Mouse (Mus musculus) common myeloid progenitor, adult 5-6 weeks (primary cell): ENCODE data around the gene Mpnd. TPM values are rescaled to one million over a fixed set of nuclear protein-coding genes. Genes with fewer than 3 reads are reported as not detected.

Experiments
- ATAC-seq: replicated peaks from 2 replicates; pipeline ENCODE4 v1.8.0; 2016; ENCODE audit warnings: low read depth, mild to moderate bottlenecking, moderate TSS enrichment, inconsistent platforms; ENCODE audit not compliant: poor library complexity, severe bottlenecking
- total RNA-seq: library from RNA; stranded (forward); fragments of 200-1000, 187-1606 nt; gene quantifications from 2 replicates; pipeline ENCODE4 v1.2.3, GENCODE M21; 2017

The Mpnd gene
- total RNA-seq, 1 experiment from 2014 or later = 70.7 TPM

GRCm38 (mm10) chr17:55976255-55976862 lies 29.2 kb upstream of the Mpnd start:
- peak; percentile 99 for ATAC-seq

GRCm38 (mm10) chr17:55977301-55977700 lies 28.2 kb upstream of the Mpnd start:
- ATAC-seq = no peak

GRCm38 (mm10) chr17:55986030-55986961 lies 19.2 kb upstream of the Mpnd start, which contains the start of gene Fsd1:
TSS of gene Fsd1 (plus strand) at chr17:55986509.
- ATAC-seq = 0 out of 2 replicates have a peak, but pooled peaks have one; percentile 32

- no peak for ATAC-seq
Observed at GRCm38 (mm10) chr17:55990278-55990898, 15.1 kb upstream of the Mpnd start.

- ATAC-seq = no peak
Observed at GRCm38 (mm10) chr17:55996007-55996406, 9.5 kb upstream of the Mpnd start.

GRCm38 (mm10) chr17:55999794-56000499 lies 5.6 kb upstream of the Mpnd start:
- ATAC-seq = peak; percentile 33

- no peak for ATAC-seq
Observed at GRCm38 (mm10) chr17:56003000-56003399, 2.5 kb upstream of the Mpnd start.

GRCm38 (mm10) chr17:56006956-56007355 lies 1.4 kb downstream of the Mpnd start:
- ATAC-seq = no peak

GRCm38 (mm10) chr17:56007444-56008355 lies 2.2 kb downstream of the Mpnd start:
- no peak for ATAC-seq

- peak; percentile 86 for ATAC-seq
Observed at GRCm38 (mm10) chr17:56008356-56009087, 3.0 kb downstream of the Mpnd start.

- ATAC-seq = peak; percentile 83
Observed at GRCm38 (mm10) chr17:56009088-56009961, 3.8 kb downstream of the Mpnd start.

GRCm38 (mm10) chr17:56009962-56010240 lies 4.4 kb downstream of the Mpnd start:
- no peak for ATAC-seq

GRCm38 (mm10) chr17:56010255-56010654 lies 4.7 kb downstream of the Mpnd start:
- no peak for ATAC-seq

GRCm38 (mm10) chr17:56010681-56011080 lies 5.2 kb downstream of the Mpnd start:
- ATAC-seq = peak; percentile 23; the same call in 1 of the 2 replicates

GRCm38 (mm10) chr17:56011441-56011840 lies 5.9 kb downstream of the Mpnd start:
- ATAC-seq = no peak

GRCm38 (mm10) chr17:56015293-56015692 lies 9.8 kb downstream of the Mpnd start:
- no peak for ATAC-seq

GRCm38 (mm10) chr17:56016382-56016781 lies 10.9 kb downstream of the Mpnd start:
- no peak for ATAC-seq
